Mouse (Mus musculus) E14TG2a.4 (cell line): ENCODE data around the gene Bri3.

Source experiments
- CTCF ChIP-seq: conservative IDR thresholded peaks from 2 replicates; pipeline ENCODE4 v1.5.1; 2014; ENCODE audit warnings: low read length
- NANOG ChIP-seq: IDR thresholded peaks from 2 replicates; pipeline ENCODE4 v1.6.1; 2014; ENCODE audit warnings: borderline replicate concordance, low read length, mixed read lengths
- POU5F1 ChIP-seq: IDR thresholded peaks from 2 replicates; pipeline ENCODE4 v1.6.1; 2014; ENCODE audit warnings: low read length, borderline replicate concordance

DNA sequence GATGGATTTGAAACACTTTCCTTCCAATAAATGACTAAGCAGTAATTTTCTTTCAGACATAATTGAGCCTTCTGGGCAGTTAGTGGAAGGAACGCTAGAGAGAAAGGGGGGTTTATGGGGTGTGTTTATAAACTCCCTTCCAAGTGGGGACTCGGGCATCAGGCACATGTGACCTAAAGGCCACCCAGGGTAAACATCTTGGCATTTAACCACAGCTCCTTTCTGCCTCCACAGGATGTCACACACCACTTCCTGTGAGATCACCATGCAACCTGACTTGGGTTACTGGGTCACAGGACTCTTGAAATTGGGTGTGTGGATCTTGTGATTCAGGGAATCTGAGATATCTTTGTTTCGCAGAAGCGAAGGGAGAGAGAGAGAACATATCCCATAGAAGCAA is 22.9 kb upstream of the Bri3 start:
- TF ChIP-seq CTCF (no peak), POU5F1 (no peak), NANOG (no peak)
